In genomic region chr11:55214978-55215377, GRCm38 (mm10) we compare ENCODE assay signal across 17 mouse cellular contexts. TPM values are rescaled to one million over a fixed set of nuclear protein-coding genes. Genes with fewer than 3 reads are reported as not detected.
DNase-seq lines count a peak whose midpoint lies in the region; ATAC-seq and TF ChIP-seq lines count a peak whose summit lies in the region.
"Had no signal": no experiment of that assay in that cellular context is flagged by ENCODE, and none has a peak within 500 bp of the region (broad histone marks: within the 10 kb centered on the region; RNA-seq: fewer than 3 reads in every experiment).

No protein-coding gene starts in this region.

- 47% methylated on average over 3 of the region's 3 CpGs for WGBS in kidney, adult 2 months

- TF ChIP-seq POLR2A in kidney, adult 2 months (IDR thresholded peaks at IDR 0.05; ENCODE audit: low read depth, low read length): no peak

- peaks cover 35% of the 10 kb centered on the region for H3K4me1 ChIP-seq in kidney, adult 2 months (ENCODE audit: control insufficient read depth, insufficient read depth, low read length)
- H3K4me1 ChIP-seq: hindbrain, embryonic 15.5 days had no signal

- no peak overlapping the region for H3K4me3 ChIP-seq in kidney, adult 2 months (ENCODE audit: insufficient read depth, low read depth, low read length)
- H3K4me3 ChIP-seq: embryonic facial prominence, embryonic 13.5 days; hindbrain, embryonic 15.5 days; limb, embryonic 12.5 days had no signal

- intact Hi-C loops in left cerebral cortex, postnatal 36 days (cut with DNase I): no loop called here

- no peaks in the 10 kb centered on the region for H3K27me3 ChIP-seq in kidney, adult 2 months (replicated peaks; ENCODE audit: control insufficient read depth, insufficient read depth, low read length)
- H3K27me3 ChIP-seq: embryonic facial prominence, embryonic 13.5 days; hindbrain, embryonic 15.5 days; limb, embryonic 12.5 days had no signal

- DNase-seq in adrenal gland, adult 2 months: peak; percentile 37
- DNase-seq in adrenal gland, adult 8-10 months: no peak
- peak; percentile 36 for DNase-seq in kidney, adult 2 months
- no peak for DNase-seq in kidney, adult 11 months
- DNase-seq in ovary, adult 18-20 months (ENCODE audit: low spot score): peak; percentile 53
- no peak for DNase-seq in ovary, postnatal 14 days (ENCODE audit: low spot score)
- DNase-seq in left cerebral cortex, postnatal 36 days (ENCODE audit: low spot score in 2 of 2): no peak
- DNase-seq: cerebellum, adult 2 months; gastrocnemius, postnatal 36 days; kidney, adult 8-10 months; layer of hippocampus, postnatal 36 days; midbrain, embryonic 14.5 days; right cerebral cortex, postnatal 4 days had no signal

- no peak for ATAC-seq in activated CD4-positive, CD25-positive, alpha-beta regulatory T cell, adult 4 months

- H3K36me3 ChIP-seq in kidney, adult 2 months (ENCODE audit: control insufficient read depth, insufficient read depth, low read length): no peaks in the 10 kb centered on the region

- H3K27ac ChIP-seq in kidney, adult 2 months (ENCODE audit: insufficient read depth, low read depth, low read length): peak overlapping the region; percentile 80; the same call in 1 of the 2 replicates
- H3K27ac ChIP-seq: embryonic facial prominence, embryonic 13.5 days; hindbrain, embryonic 15.5 days; limb, embryonic 12.5 days had no signal

- TF ChIP-seq CTCF in kidney, adult 2 months (conservative IDR thresholded peaks at IDR 0.05; ENCODE audit: insufficient read depth, insufficient read length, low read depth, low read length): no peak

RNA-seq across cellular contexts. Expression of gene Slc36a1, which starts 10.8 kb away (rescaled TPM):
- 10 to 100 TPM; 15.9 to 18.7 TPM for total RNA-seq in adrenal gland, adult 2 months (2021)
- polyA plus RNA-seq in adrenal gland, adult 2 months (2012; rRNA removed): 16.4 and 21.5 TPM in 2 replicates
- 10 to 100 TPM; 24.4 to 27.7 (median 24.6) TPM for total RNA-seq in adrenal gland, adult 8-10 months (2022)
- polyA plus RNA-seq in kidney, adult 2 months (2012; rRNA removed): 60.5 and 63.4 TPM in 2 replicates
- 1 to 10 TPM; 2.3 to 2.5 TPM for polyA plus RNA-seq in activated CD4-positive, CD25-positive, alpha-beta regulatory T cell, adult 4 months (2017; shearing (Covaris generic))
- total RNA-seq in left cerebral cortex, postnatal 36 days (2021): 10 to 100 TPM; 75.4 to 76.4 TPM

RNA-seq across cellular contexts. Expression of gene Slc36a2, which starts 30.1 kb away (rescaled TPM):
- total RNA-seq in adrenal gland, adult 2 months (2021): 100 to 1,000 TPM in 1 of 2 experiments, 10 to 100 TPM in 1; 93.6 to 146 TPM
- polyA plus RNA-seq in adrenal gland, adult 2 months (2012; rRNA removed): 144 and 233 TPM in 2 replicates
- 10 to 100 TPM; 11.2 to 54.4 (median 43.2) TPM for total RNA-seq in adrenal gland, adult 8-10 months (2022)
- polyA plus RNA-seq in kidney, adult 2 months (2012; rRNA removed): 35.4 and 36.9 TPM in 2 replicates
- under 1 TPM in 1 of 2 experiments, not detected in 1; 0.37 TPM for polyA plus RNA-seq in activated CD4-positive, CD25-positive, alpha-beta regulatory T cell, adult 4 months (2017; shearing (Covaris generic))
- under 1 TPM; 0.20 to 0.32 TPM for total RNA-seq in left cerebral cortex, postnatal 36 days (2021)

Comparison
In these comparisons a context has a peak if more than half of its experiments do, and no peak if none do; other contexts are left out.
1. DNase-seq: peak in adrenal gland, adult 2 months (single experiment), kidney, adult 2 months (single experiment) and ovary, adult 18-20 months (single experiment); none in adrenal gland, adult 8-10 months (single experiment), kidney, adult 11 months (single experiment), ovary, postnatal 14 days (single experiment) and left cerebral cortex, postnatal 36 days (0 of 2).
2. RNA of gene Slc36a2, which starts 30.1 kb away (total RNA-seq): 93.6 to 146 TPM in adrenal gland, adult 2 months and 11.2 to 54.4 TPM in adrenal gland, adult 8-10 months; 0.20 to 0.32 TPM in left cerebral cortex, postnatal 36 days; every median in the first group is over 4 times any median in the second.